Mouse (Mus musculus): Measurements from ENCODE around the gene Fbxo11. TPM values are rescaled to one million over a fixed set of nuclear protein-coding genes. Genes with fewer than 3 reads are reported as not detected.
"Not testable (repeated sequence)": the region's sequence is repeated elsewhere in the genome, so short reads cannot be mapped to it uniquely, and the experiment has no call there.

Fbxo11 gene
- polyA plus RNA-seq, 1 experiment = 0.17 TPM

DNA sequence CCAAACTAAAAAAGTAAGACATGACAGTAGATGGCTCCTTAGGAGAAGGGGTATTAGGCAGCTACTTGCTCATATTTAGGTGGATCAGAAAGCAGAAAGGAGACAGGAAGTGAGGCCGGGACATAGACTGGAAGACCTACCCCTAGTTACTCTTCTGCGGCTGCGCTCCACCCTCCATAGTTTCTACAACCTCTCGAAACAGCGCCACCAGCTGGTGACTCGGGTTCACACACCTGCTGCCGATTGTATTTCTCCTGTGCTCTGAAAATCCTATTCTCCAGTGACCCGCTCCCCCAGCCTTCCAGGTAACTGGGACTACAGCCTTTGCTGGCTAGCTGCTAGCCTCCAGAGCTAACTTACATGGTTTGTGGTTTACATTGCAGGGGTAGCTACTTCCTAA is 106.8 kb downstream of the Fbxo11 start:
- TF ChIP-seq TAL1 (IDR thresholded peaks at IDR 0.05; ENCODE audit: low read length) = no peak
- no peak for TF ChIP-seq GATA1 (IDR thresholded peaks at IDR 0.05; ENCODE audit: low read length)
- H3K4me3 ChIP-seq (replicated peaks) = no peak overlapping the region
- H3K36me3 ChIP-seq (ENCODE audit: control insufficient read depth) = no peaks in the 10 kb centered on the region
- H3K9me3 ChIP-seq (ENCODE audit: control insufficient read depth, low read length) = no peaks in the 10 kb centered on the region
- no peaks in the 10 kb centered on the region for H3K4me1 ChIP-seq (ENCODE audit: control insufficient read depth)
- no peaks in the 10 kb centered on the region for H3K27me3 ChIP-seq (ENCODE audit: control insufficient read depth)

DNA sequence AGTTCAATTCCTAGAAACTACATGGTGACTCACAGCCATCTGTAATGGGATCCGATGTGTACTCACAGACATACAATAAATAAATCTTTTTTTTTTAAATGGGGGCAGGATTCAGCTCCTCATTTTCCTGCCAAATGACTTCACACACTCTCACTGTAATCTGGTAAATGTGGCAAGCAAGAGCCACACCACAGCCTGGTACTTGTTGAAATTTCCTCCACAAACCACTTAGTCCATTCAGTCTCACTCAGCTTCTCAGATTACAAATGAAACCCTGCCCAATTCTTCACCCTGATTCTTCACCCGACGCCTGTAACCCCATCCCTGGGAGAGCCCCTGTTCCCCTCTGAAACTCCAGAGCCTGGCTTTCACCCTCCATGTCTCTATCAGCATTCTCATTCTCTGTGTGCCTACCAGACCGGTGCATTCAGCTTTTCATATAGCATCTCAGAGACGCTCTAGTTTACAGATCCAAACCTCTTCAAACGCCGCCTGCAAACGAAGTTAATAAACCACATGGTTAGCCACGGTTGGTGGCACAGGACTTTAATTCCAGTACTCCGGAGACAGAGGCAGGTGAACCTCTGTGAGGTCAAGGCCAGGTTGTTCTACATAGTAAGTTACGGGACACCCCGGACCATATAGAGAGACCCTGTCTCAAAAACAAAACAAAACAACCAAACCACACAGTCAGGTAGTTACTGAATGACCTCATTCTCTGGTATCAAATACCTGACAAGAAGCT is 107.8 kb downstream of the Fbxo11 start:
- Histone ChIP-seq H3K27me3 (ENCODE audit: control insufficient read depth) (no peaks in the 10 kb centered on the region), H3K4me3 (replicated peaks) (no peak overlapping the region), H3K36me3 (ENCODE audit: control insufficient read depth) (no peaks in the 10 kb centered on the region), H3K4me1 (ENCODE audit: control insufficient read depth) (no peaks in the 10 kb centered on the region), H3K9me3 (ENCODE audit: control insufficient read depth, low read length) (no peaks in the 10 kb centered on the region)
- no peak for TF ChIP-seq GATA1 (IDR thresholded peaks at IDR 0.05; ENCODE audit: low read length)
- TF ChIP-seq TAL1 (IDR thresholded peaks at IDR 0.05; ENCODE audit: low read length) = no peak

DNA sequence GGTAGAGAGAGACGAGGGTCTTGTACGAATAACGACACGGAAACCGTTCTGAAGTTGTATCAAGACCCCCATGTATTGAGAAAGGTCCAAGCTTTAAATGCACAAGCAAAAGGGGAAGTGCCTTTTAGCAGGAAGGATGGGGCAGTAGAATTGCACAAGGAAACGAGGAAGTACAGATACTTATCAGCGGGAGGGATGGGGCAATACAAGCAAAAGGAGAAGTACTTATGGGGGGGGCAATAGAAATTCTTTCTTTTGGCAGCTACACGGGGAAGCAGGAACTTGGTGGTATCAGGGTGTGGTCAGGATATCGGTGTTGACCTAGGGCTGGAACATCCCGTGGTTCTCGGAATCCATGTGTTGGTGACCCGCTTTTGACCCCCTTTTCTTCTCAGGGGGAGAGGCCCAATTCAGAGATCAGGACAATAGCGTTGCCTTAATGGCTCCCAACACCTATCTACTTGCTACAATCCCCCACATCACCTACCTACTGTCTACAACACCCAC is 110.4 kb downstream of the Fbxo11 start:
- not testable (repeated sequence) for H3K4me3 ChIP-seq (replicated peaks); H3K4me1 ChIP-seq (ENCODE audit: control insufficient read depth); H3K27me3 ChIP-seq (ENCODE audit: control insufficient read depth); H3K36me3 ChIP-seq (ENCODE audit: control insufficient read depth); H3K9me3 ChIP-seq (ENCODE audit: control insufficient read depth, low read length)

DNA sequence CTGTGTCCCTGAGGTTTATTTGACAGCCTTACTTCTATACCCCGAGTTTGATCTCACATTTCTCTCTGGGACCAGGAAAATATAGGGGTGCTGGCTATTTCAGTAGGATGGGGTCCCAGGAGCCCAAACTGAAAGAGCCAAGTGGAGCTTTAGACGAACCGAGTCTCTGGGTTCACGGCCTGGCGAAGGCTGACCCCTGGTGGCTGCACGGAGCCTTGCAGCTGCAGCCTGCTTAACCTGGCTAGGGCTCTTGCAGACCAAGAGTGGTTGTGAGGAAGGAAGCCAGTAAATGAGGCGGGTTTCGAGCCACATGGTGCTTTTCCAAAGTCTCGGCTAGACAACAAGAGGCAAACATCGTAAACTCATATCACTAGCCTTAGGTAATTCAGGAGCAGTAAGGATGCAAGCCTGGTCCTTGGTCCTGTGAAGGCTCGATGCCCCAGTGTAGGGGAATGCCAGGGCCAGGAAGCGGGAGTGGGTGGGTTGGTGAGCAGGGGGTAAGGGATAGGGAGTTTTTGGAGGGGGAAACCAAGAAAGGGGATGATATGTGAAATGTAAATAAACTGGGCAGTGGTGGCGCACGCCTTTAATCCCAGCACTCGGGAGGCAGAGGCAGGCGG is 116.0 kb downstream of the Fbxo11 start:
- no peaks in the 10 kb centered on the region for H3K36me3 ChIP-seq (ENCODE audit: control insufficient read depth)
- TF ChIP-seq TAL1 (IDR thresholded peaks at IDR 0.05; ENCODE audit: low read length) (no peak), GATA1 (IDR thresholded peaks at IDR 0.05; ENCODE audit: low read length) (no peak)
- H3K4me3 ChIP-seq (replicated peaks) = no peak overlapping the region
- H3K4me1 ChIP-seq (ENCODE audit: control insufficient read depth) = no peaks in the 10 kb centered on the region
- H3K27me3 ChIP-seq (ENCODE audit: control insufficient read depth) = no peaks in the 10 kb centered on the region
- H3K9me3 ChIP-seq (ENCODE audit: control insufficient read depth, low read length) = peaks cover 3% of the 10 kb centered on the region; the same call in 1 of the 2 replicates

Other genes starting within 250 kb of the Fbxo11 start
- not detected in 2 replicates for gene Rpl36-ps4, start 144.3 kb downstream of the Fbxo11 start, polyA plus RNA-seq (2012)
- 0.58 and 0.70 TPM in 2 replicates for gene Msh6, start 90.2 kb downstream of the Fbxo11 start, polyA plus RNA-seq (2012)

Measured in erythroblast, embryonic 14.5 days (primary cell).